Mouse (Mus musculus): ENCODE measurements around the gene Slc39a7. TPM values are rescaled to one million over a fixed set of nuclear protein-coding genes. Genes with fewer than 3 reads are reported as not detected.

Gene Slc39a7
- polyA plus RNA-seq, 1 experiment from 2014 or later: 179 TPM

DNA sequence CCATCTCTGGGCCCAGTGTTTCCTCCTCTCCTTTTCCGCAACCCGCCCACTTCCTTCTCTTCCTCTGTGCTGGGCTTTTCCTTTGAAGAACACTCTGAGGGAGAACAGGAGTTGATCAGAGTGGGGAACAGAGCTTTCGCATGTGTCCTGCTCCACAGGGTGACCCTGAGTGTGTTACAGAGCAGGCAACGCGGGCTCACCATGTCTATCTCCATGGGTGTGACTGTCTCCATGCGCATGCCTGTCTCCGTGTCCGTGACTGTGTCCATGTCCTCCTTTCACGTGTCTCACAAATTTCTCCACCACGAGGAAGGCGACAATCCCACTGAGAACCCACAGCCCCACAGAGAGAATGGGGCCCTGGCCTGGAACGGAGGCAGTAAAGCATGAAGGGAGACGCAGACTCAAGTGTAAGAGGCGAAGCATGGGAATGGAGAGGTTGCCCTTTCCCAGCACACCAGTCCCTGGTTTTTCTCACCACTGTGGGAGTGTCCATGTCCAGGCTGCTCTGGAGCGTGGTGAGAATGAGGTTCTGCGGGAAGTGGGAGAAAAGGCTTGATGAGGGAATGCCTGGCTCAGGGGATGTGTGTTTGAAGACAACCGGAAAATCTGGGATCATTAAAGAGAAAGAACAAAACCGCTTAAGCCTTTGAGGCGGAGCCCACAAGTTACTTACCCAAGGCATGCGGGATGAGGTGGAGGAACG, 1.4 kb downstream of the Slc39a7 start:
- peaks cover 26% of the 10 kb centered on the region for H3K36me3 ChIP-seq
- no peaks in the 10 kb centered on the region for H3K27me3 ChIP-seq
- no peaks in the 10 kb centered on the region for H3K9me3 ChIP-seq (replicated peaks)
- 76% methylated on average over 21 of the region's 21 CpGs for WGBS
- H3K9ac ChIP-seq: peak overlapping the region; percentile 98
- ATAC-seq (ENCODE audit: low FRiP score): no peak
- no peak overlapping the region for H3K27ac ChIP-seq
- H3K4me3 ChIP-seq: peak overlapping the region; percentile 95
- H3K4me2 ChIP-seq (replicated peaks): peak overlapping the region; percentile 83
- H3K4me1 ChIP-seq: peaks cover 69% of the 10 kb centered on the region

DNA sequence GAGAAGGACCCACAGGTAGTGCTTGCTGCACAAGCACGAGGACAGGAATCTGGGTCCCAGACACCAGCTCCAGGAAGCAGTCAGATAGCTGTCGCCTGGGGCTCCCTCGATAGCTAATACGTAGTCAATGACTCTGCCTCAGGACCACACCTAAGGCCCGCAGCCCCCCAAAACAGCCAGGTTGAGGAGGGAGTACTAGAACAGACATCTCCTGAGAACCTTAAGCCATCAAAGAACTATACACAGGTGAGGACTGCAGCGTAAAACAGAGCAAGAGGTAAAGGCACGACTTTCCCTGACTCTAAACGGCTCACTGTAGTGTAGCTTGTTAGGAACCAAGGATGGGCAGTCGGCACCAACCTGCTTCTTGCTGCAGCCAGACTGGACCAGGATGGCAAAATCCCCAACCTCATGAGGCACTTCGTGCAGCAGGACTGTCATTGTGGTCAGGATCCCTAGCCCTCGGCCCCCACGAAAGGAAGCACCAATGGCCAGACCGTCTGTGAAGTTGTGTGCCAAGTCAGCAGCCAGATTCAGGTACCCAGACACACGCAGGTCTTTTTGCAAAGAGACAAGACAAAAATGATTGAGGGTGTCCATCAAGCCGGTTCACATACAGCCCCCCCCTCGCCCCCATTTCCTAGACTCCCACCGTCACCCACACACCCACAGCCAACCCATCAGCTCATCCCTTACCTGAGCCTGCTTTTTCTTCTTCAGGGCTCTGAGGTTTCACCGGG, 2.2 kb downstream of the Slc39a7 start:
- H3K9me3 ChIP-seq (replicated peaks): no peaks in the 10 kb centered on the region
- peak overlapping the region; percentile 89 for H3K4me2 ChIP-seq (replicated peaks)
- no peak overlapping the region for H3K27ac ChIP-seq
- no peak for ATAC-seq (ENCODE audit: low FRiP score)
- H3K4me1 ChIP-seq: peaks cover 69% of the 10 kb centered on the region
- WGBS: 91% methylated on average over 18 of the region's 18 CpGs
- peak overlapping the region; percentile 95 for H3K4me3 ChIP-seq
- H3K27me3 ChIP-seq: no peaks in the 10 kb centered on the region
- peaks cover 22% of the 10 kb centered on the region for H3K36me3 ChIP-seq
- H3K9ac ChIP-seq: peak overlapping the region; percentile 98

DNA sequence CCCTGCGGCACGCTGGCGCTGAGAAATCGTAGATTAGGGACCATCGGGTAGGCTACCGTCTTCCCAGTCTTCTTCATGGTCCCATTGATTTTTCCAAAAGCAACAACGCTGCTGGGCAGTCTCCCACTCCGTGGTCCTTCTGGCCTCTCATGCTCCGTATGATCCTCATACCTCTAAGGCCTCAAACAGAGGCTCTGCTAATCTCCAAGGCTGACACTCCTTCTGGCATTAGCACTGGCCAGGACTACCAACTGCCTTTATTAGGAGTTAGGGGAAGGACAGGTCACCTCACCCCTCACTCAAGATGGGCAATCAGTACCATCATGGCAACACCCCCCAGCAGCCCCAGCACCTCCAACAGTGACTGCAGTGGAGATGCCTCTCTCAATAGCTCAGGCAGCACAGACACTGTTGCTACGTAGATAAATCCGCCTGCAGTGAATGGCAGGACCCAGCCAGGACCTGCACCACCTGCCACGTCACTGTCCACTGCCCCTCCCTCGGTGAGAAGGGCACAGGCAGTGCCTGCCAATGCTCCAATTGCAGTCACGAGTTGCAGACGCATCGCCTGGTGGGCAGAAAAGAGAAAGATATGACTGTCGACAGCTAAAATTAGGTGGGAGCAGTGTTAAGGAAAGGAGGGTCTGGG, 2.9 kb downstream of the Slc39a7 start:
- no peak for ATAC-seq (ENCODE audit: low FRiP score)
- Histone ChIP-seq H3K4me1 (peaks cover 71% of the 10 kb centered on the region), H3K27ac (peak overlapping the region; percentile 97), H3K4me3 (peak overlapping the region; percentile 77), H3K27me3 (no peaks in the 10 kb centered on the region), H3K36me3 (peaks cover 17% of the 10 kb centered on the region), H3K9me3 (replicated peaks) (no peaks in the 10 kb centered on the region), H3K9ac (peak overlapping the region; percentile 98; the same call in 1 of the 2 replicates), H3K4me2 (replicated peaks) (peak overlapping the region; percentile 89)
- WGBS: 52% methylated on average over 17 of the region's 17 CpGs

DNA sequence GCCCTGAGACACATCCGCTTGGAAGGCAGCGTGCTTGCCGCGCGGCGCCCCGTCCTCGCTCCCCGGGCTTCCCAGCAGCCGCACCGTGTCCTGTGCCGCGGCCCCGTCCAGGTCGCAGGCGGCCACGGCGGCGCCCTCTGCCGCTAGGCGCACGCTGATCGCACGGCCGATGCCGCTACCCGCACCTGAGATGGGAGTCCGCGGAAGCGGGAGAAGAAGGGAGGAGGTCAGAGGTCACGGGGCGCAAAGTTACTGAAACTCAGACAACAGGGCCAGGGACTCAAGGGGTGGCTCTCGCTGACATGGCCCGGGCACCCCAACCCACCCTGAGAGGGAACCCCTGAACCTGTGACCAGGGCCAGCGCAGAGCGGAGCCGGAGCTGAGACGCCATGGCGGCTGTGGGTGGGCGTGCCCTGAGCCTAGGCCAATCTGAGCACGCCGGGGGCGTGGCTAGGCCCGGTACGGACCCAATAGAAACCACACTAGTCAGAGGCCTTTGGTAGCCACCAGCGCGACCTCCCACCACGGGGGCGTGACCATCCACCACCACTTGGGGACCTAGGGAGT, 3.7 kb downstream of the Slc39a7 start, which contains the start of gene H2-Ke6:
Gene H2-Ke6 (minus strand): TSS at position 405 of the 568 bp plus-strand sequence.
- Histone ChIP-seq H3K36me3 (peaks cover 22% of the 10 kb centered on the region), H3K4me1 (peaks cover 66% of the 10 kb centered on the region), H3K27ac (peak within 1 kb of the TSS; percentile 97), H3K9me3 (replicated peaks) (no peaks in the 10 kb centered on the region), H3K4me2 (replicated peaks) (peak within 1 kb of the TSS; percentile 89), H3K9ac (peak within 1 kb of the TSS; percentile 83), H3K4me3 (peak within 1 kb of the TSS; percentile 77), H3K27me3 (no peaks in the 10 kb centered on the region)
- peak; percentile 69 for ATAC-seq (ENCODE audit: low FRiP score)
- under 1% methylated on average over 44 of the region's 49 CpGs for WGBS

DNA sequence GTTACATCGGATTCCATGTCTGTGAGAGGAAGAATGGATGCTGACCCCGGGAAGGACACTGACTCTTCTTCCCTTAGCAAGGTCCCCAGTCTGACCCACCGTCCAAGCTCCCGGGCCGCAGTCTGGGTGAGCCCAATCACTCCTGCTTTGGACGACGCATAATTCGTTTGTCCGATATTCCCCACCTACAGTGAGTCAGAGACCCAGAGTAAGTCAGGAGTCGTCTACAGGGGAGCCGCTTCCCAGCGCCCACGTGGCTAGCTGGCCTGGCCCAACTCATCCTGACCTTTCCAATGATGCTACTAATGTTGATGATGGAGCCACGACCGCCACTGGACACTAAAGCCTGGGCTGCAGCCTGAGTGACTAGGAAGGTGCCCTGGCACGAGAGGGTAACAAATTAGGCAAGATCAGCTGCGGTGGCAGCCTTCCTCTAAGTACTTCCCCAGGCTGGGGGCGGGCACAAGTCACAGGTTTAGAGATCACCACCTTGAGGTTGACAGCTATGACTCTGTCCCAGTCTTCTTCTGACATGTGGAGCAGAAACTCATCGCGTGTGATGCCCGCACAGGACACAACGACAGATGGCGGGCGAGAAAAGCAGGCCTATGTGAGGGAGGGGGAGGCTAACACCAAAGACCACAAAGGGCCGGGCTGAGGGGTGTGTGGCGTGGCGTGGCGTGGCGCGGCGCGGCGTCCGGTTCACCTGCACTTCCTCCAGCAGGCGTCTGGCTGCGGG, 4.4 kb downstream of the Slc39a7 start:
- Histone ChIP-seq H3K27me3 (no peaks in the 10 kb centered on the region), H3K9ac (peak overlapping the region; percentile 83), H3K27ac (peak overlapping the region; percentile 97), H3K4me3 (peak overlapping the region; percentile 77), H3K9me3 (replicated peaks) (no peaks in the 10 kb centered on the region), H3K36me3 (peaks cover 29% of the 10 kb centered on the region), H3K4me1 (peaks cover 68% of the 10 kb centered on the region), H3K4me2 (replicated peaks) (peak overlapping the region; percentile 89)
- no peak for ATAC-seq (ENCODE audit: low FRiP score)
- 3% methylated on average over 36 of the region's 36 CpGs for WGBS

DNA sequence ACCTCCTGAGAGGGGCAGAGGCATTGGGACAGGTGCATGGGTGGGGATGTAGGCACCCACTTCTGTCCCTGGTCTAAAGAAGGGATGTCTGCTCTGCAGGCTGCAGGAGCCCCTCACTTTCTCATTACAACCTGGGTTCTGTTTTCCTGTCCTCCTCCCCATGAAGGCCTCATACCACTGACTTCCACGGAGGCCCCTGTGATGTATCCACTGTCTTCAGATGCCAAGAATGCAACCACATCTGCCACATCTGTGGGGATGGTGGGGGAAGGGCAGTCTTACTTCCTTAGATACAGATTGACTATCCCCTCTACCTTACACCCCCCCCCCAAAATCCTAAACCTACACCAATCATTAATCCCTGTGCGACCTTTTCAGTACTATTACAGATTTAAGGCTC, 5.3 kb downstream of the Slc39a7 start:
- no peaks in the 10 kb centered on the region for H3K27me3 ChIP-seq
- H3K9me3 ChIP-seq (replicated peaks): no peaks in the 10 kb centered on the region
- H3K27ac ChIP-seq: peak overlapping the region; percentile 97
- ATAC-seq (ENCODE audit: low FRiP score): no peak
- peak overlapping the region; percentile 89 for H3K4me2 ChIP-seq (replicated peaks)
- peaks cover 68% of the 10 kb centered on the region for H3K4me1 ChIP-seq
- 24% methylated on average over 2 of the region's 2 CpGs for WGBS
- peak overlapping the region; percentile 77 for H3K4me3 ChIP-seq
- H3K36me3 ChIP-seq: peaks cover 37% of the 10 kb centered on the region
- peak overlapping the region; percentile 88 for H3K9ac ChIP-seq

- peaks cover 42% of the 10 kb centered on the region for H3K36me3 ChIP-seq
- peaks cover 3% of the 10 kb centered on the region; the same call in 1 of the 2 replicates for H3K9me3 ChIP-seq (replicated peaks)
- peaks cover 67% of the 10 kb centered on the region for H3K4me1 ChIP-seq
- H3K27me3 ChIP-seq: no peaks in the 10 kb centered on the region
- H3K4me2 ChIP-seq (replicated peaks): peak overlapping the region; percentile 89
- 4% methylated on average over 7 of the region's 7 CpGs for WGBS
- peak; percentile 51 for ATAC-seq (ENCODE audit: low FRiP score)
- peak overlapping the region; percentile 88 for H3K9ac ChIP-seq
- H3K4me3 ChIP-seq: peak overlapping the region; percentile 77
- H3K27ac ChIP-seq: peak overlapping the region; percentile 97
Measured at GRCm38 (mm10) chr17:34025756-34026151, 5.7 kb downstream of the Slc39a7 start.

GRCm38 (mm10) chr17:34024861-34025755, 6.4 kb downstream of the Slc39a7 start:
- Histone ChIP-seq H3K4me3 (peak overlapping the region; percentile 77), H3K9me3 (replicated peaks) (peaks cover 6% of the 10 kb centered on the region; the same call in 1 of the 2 replicates), H3K9ac (peak overlapping the region; percentile 88), H3K27ac (peak overlapping the region; percentile 97), H3K36me3 (peaks cover 49% of the 10 kb centered on the region), H3K27me3 (no peaks in the 10 kb centered on the region), H3K4me1 (peaks cover 61% of the 10 kb centered on the region), H3K4me2 (replicated peaks) (peak overlapping the region; percentile 89)
- peak; percentile 33 for ATAC-seq (ENCODE audit: low FRiP score)
- under 1% methylated on average over 57 of the region's 57 CpGs for WGBS

DNA sequence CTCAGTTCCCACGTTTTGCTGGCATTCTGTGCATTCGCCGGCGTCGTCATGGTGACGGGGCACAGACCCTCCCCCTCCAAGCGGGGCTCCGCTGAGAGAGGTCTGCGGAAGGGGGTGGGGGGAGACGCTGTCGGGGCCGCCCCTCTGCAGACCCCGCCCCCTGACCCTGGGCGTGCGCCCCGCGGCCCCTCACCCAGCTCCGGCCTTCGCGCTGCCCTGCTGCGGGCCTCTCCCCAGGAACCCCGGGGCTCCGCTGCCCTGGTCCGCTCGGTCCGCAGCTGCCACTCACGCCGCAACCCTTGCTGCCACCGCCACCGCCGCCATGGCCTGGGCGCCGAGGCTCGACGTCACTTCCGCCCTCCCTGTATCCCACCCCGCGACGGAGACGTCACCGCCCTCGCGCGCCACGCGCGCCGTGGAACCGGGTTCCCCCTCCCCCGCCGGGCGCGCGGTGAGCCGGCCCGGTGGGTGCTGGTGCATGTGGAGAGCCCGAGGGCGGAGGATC, 7.1 kb downstream of the Slc39a7 start, which contains the start of gene Ring1:
Gene Ring1 (minus strand): TSS at position 364 of the 505 bp plus-strand sequence.
- no peaks in the 10 kb centered on the region for H3K27me3 ChIP-seq
- peak within 1 kb of the TSS; percentile 97 for H3K27ac ChIP-seq
- H3K4me2 ChIP-seq (replicated peaks): peak within 1 kb of the TSS; percentile 89
- peaks cover 44% of the 10 kb centered on the region for H3K36me3 ChIP-seq
- WGBS: under 1% methylated on average over 42 of the region's 58 CpGs
- peak within 1 kb of the TSS; percentile 77 for H3K4me3 ChIP-seq
- ATAC-seq (ENCODE audit: low FRiP score): peak; percentile 64
- peaks cover 14% of the 10 kb centered on the region; the same call in 1 of the 2 replicates for H3K9me3 ChIP-seq (replicated peaks)
- H3K4me1 ChIP-seq: peaks cover 54% of the 10 kb centered on the region
- peak within 1 kb of the TSS; percentile 88 for H3K9ac ChIP-seq

DNA sequence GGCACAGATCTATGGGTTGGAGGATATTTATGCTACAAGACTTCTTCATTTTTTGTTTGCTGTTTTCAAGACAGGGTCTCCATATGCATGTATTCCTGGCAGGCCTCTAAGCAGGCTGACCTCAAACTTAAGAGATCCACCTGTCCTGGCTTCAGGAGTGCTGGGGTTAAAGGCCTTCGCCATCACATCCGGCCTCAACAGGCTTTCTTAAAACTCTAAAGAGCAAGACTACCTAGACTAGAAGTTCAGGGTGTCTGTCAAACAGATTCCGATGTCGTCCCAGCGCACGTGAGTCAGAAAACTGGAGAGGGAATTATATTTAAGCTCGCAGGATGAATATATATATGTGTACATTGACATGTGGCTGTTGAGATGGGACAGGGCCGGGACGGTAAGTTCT, 7.8 kb downstream of the Slc39a7 start:
- WGBS: 64% methylated on average over 9 of the region's 9 CpGs
- Histone ChIP-seq H3K4me1 (peaks cover 47% of the 10 kb centered on the region), H3K27me3 (no peaks in the 10 kb centered on the region), H3K27ac (peak overlapping the region; percentile 97), H3K36me3 (peaks cover 37% of the 10 kb centered on the region), H3K9ac (peak overlapping the region; percentile 88), H3K4me3 (peak overlapping the region; percentile 77), H3K4me2 (replicated peaks) (peak overlapping the region; percentile 89), H3K9me3 (replicated peaks) (peaks cover 14% of the 10 kb centered on the region; the same call in 1 of the 2 replicates)
- ATAC-seq (ENCODE audit: low FRiP score): no peak

All from hindbrain, embryonic 12.5 days (tissue).